Mouse (Mus musculus): ENCODE results near the gene Tomm70a. TPM values are rescaled to one million over a fixed set of nuclear protein-coding genes. Genes with fewer than 3 reads are reported as not detected.

Tomm70a gene
- 6.7 TPM for polyA plus RNA-seq (2015; fragmentation: Illumina TruSeq; extraction: RNeasy Lipid Tissue Mini Kit (QIAGEN cat#74804); ENCODE audit: insufficient read depth, low read depth, low replicate concordance)

DNA sequence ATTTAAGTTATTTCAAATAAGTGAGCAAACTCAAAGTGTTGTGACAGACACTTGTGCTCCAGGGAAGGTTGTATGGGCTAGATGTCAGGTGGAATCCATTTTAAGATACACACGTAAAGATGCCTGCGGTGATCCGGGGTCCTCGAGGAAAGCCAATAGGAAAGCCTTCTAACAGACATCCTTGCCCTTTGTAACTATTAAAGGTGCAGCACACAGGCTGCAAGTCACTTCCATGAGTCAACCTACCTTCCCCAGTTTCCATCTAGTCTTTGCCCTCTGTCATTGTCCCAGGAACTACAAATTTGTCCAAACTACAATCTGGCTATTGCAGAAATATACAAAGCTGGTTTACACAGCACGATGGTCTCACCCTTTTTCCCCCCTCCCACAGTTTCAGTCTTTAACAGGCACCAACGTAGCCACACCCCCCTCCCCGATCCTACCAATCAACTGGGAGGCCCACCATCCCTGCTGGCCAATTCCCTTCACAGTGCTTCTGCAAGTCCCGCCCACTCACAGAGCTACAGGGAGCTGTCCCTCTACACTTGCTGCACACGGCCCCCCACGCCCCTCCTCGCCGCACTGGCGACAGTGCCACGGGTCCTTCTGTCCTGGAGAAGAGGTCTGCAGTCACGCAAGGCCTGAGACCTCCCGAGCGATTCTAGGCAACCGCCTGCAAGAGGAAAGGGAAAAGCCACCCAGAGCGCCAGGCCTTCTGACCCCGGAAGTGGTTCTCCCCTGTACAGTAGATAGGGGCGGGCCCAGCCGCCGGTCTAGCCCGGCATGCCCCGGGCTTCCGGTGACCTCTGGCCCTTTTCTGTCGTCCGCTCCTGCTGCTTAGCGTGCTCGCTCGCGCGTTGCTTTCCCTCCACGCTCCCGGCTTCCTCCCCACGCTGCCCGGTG is at the start of gene Tomm70a:
TSS of gene Tomm70a (plus strand) at position 791 of the 903 bp plus-strand sequence.

DNA sequence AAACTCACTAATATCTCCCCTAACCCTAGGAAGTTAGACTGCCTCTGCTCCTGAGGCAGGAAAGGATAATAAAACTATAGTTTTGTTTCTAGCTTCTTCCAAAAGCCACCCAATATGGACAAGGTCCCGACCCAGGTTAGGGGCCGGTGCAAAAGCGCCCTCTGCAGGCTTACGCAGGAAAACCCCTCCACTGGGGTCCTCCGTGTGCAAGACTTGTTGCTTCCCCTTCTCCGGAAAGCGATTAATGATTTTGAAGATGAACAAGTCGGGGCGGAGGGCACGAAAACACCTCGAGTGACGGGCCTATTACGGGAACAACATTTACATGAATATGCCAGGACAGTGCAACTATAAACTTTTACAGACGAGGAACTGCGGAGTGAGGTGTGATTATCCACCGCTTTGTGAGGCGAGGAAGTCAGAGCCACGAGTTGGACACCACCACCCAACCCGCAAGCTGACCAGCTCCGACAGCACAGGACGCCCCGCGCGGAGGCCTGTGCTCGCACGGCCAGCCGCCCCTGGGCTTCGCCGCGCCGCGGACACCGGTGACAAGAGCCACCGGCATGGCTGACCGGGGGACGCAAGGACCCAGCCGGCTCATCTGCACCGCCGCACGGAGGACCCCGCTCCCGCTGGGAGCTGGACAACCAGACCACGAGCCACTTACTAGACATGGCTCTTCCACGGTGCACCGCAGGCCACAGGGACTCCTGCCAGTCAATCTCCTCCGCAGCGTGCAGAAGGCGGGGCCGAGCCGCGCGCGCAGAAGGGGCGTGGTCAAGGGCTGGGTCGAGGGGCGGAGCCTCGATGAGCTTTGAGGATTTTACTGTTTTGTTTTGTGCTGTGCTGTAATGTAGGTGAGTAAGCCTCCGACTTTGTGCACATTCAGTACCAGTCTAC is 45.4 kb downstream of the Tomm70a start, which contains the start of gene Nit2:
TSS of gene Nit2 (minus strand) at position 731 of the 903 bp plus-strand sequence.

Other genes with a start within 250 kb of the Tomm70a start
- 1.4 TPM for gene Tmem45a, start 235.5 kb upstream of the Tomm70a start, polyA plus RNA-seq (2015; fragmentation: Illumina TruSeq; extraction: RNeasy Lipid Tissue Mini Kit (QIAGEN cat#74804); ENCODE audit: insufficient read depth, low read depth, low replicate concordance)
- not detected for gene Lnp1, start 193.6 kb upstream of the Tomm70a start, polyA plus RNA-seq (2015; fragmentation: Illumina TruSeq; extraction: RNeasy Lipid Tissue Mini Kit (QIAGEN cat#74804); ENCODE audit: insufficient read depth, low read depth, low replicate concordance)
- not detected for gene Tmem45a2, start 50.3 kb upstream of the Tomm70a start, polyA plus RNA-seq (2015; fragmentation: Illumina TruSeq; extraction: RNeasy Lipid Tissue Mini Kit (QIAGEN cat#74804); ENCODE audit: insufficient read depth, low read depth, low replicate concordance)
- gene Nit2, start 45.6 kb downstream of the Tomm70a start, polyA plus RNA-seq (2015; fragmentation: Illumina TruSeq; extraction: RNeasy Lipid Tissue Mini Kit (QIAGEN cat#74804); ENCODE audit: insufficient read depth, low read depth, low replicate concordance) = 5.5 TPM
- 10.5 TPM for gene Tbc1d23, start 109.8 kb downstream of the Tomm70a start, polyA plus RNA-seq (2015; fragmentation: Illumina TruSeq; extraction: RNeasy Lipid Tissue Mini Kit (QIAGEN cat#74804); ENCODE audit: insufficient read depth, low read depth, low replicate concordance)
- gene Tmem30c, start 171.2 kb downstream of the Tomm70a start, polyA plus RNA-seq (2015; fragmentation: Illumina TruSeq; extraction: RNeasy Lipid Tissue Mini Kit (QIAGEN cat#74804); ENCODE audit: insufficient read depth, low read depth, low replicate concordance) = not detected
- 10.6 TPM for gene Filip1l, start 231.4 kb downstream of the Tomm70a start, polyA plus RNA-seq (2015; fragmentation: Illumina TruSeq; extraction: RNeasy Lipid Tissue Mini Kit (QIAGEN cat#74804); ENCODE audit: insufficient read depth, low read depth, low replicate concordance)

Data from pancreas, adult 10 weeks (tissue).